Mouse (Mus musculus): ENCODE results near the gene Igsf6. TPM values are rescaled to one million over a fixed set of nuclear protein-coding genes. Genes with fewer than 3 reads are reported as not detected.

Igsf6 gene
- 0.06 and 0.13 TPM in 2 replicates for polyA plus RNA-seq (2012; rRNA removed)

DNA sequence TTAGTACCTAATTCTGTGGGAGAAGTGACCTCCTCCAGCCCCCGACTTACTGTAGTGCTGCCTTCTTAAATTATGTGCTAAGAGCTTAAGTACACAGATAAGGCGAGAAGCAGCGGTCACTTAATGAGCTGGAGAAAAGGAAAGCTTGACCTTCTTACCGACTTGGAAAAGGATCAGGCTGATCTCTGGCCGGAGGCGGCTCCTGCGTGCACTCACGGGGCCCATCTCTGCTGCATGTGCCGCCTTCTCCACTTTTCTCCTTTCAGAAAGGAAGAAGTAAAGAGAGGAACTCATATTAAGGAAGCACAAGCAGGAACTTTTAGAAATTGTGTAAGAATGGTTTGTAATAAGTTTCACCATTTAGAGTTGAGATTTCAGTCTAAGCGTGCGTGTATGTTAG is at the start of gene Igsf6:
TSS of gene Igsf6 (minus strand) at position 292 of the 400 bp plus-strand sequence.
- Histone ChIP-seq H3K4me1 (ENCODE audit: control insufficient read depth, insufficient read depth, low read length) (no peaks in the 10 kb centered on the region), H3K27ac (ENCODE audit: control insufficient read depth, insufficient read depth, low read depth, low read length) (no peak within 1 kb of the TSS), H3K27me3 (ENCODE audit: control insufficient read depth, insufficient read depth, low read length) (no peaks in the 10 kb centered on the region), H3K4me3 (ENCODE audit: control insufficient read depth, low read depth, low read length) (no peak within 1 kb of the TSS), H3K36me3 (ENCODE audit: control insufficient read depth, insufficient read depth, low read length) (no peaks in the 10 kb centered on the region)
- TF ChIP-seq CTCF (IDR thresholded peaks at IDR 0.05; ENCODE audit: control insufficient read depth, insufficient read depth, insufficient replicate concordance, low read depth, low read length) (no peak), POLR2A (IDR thresholded peaks at IDR 0.05; ENCODE audit: control insufficient read depth, low read depth, low read length) (no peak)

DNA sequence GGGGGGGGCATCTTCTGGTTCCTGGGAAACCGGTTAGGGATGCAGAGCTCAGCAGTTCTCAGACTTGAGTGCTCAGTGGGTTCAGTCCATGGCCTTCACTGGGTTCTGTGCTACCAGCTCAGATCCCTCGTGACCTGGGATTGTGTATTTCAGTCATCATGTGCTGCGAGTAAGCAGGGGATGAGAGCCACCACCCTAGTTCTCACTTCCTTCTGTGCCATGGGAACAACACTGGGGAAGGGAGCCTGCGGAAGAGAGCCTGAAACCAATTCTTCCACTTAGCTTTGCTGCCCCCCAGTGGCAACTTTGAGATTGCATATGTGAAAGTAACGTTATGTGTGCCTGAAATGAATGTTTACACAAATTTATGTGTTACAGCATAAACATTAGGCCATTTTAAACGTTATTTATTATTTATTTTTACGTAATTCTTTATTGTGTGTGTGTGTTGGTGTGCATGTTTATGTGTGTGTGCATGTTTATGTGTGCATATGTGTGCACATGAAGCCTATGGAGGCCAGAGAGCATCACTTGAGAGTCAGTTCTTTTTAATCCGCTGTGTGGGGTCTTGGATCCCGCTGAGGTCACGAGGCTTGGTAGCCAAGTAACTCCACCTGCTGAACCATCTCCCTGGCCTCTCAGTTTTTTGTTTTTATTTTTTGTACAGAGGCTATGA is 45.9 kb upstream of the Igsf6 start:
- no peak overlapping the region for H3K27ac ChIP-seq (ENCODE audit: control insufficient read depth, insufficient read depth, low read depth, low read length)
- TF ChIP-seq CTCF (IDR thresholded peaks at IDR 0.05; ENCODE audit: control insufficient read depth, insufficient read depth, insufficient replicate concordance, low read depth, low read length), result peak; percentile 54; the same call in 1 of the 2 replicates
- TF ChIP-seq POLR2A (IDR thresholded peaks at IDR 0.05; ENCODE audit: control insufficient read depth, low read depth, low read length), result no peak
- no peaks in the 10 kb centered on the region for H3K27me3 ChIP-seq (ENCODE audit: control insufficient read depth, insufficient read depth, low read length)
- H3K4me1 ChIP-seq (ENCODE audit: control insufficient read depth, insufficient read depth, low read length), result no peaks in the 10 kb centered on the region
- no peak overlapping the region for H3K4me3 ChIP-seq (ENCODE audit: control insufficient read depth, low read depth, low read length)
- no peaks in the 10 kb centered on the region for H3K36me3 ChIP-seq (ENCODE audit: control insufficient read depth, insufficient read depth, low read length)

DNA sequence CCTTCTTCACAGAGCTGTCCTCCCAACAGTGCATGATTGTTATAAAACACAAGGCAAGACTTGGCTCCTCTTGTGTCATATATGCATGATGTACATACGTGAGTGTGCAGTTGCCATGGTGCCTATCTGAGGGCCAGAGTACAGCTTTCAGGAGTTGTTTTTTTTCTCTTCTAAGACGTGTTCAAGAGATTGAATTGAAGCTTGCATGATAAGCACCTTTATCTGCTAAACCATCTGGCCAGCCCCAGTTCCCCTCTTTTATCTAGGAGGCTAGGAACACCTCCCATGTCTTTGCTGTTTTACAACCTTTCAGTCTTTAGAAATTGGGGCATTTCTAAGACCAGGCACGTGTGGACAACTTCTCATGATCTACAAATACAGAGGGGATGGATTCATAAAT is 37.4 kb upstream of the Igsf6 start:
- H3K4me1 ChIP-seq (ENCODE audit: control insufficient read depth, insufficient read depth, low read length), result no peaks in the 10 kb centered on the region
- H3K27ac ChIP-seq (ENCODE audit: control insufficient read depth, insufficient read depth, low read depth, low read length), result no peak overlapping the region
- no peaks in the 10 kb centered on the region for H3K27me3 ChIP-seq (ENCODE audit: control insufficient read depth, insufficient read depth, low read length)
- no peak overlapping the region for H3K4me3 ChIP-seq (ENCODE audit: control insufficient read depth, low read depth, low read length)
- no peaks in the 10 kb centered on the region for H3K36me3 ChIP-seq (ENCODE audit: control insufficient read depth, insufficient read depth, low read length)
- no peak for TF ChIP-seq POLR2A (IDR thresholded peaks at IDR 0.05; ENCODE audit: control insufficient read depth, low read depth, low read length)
- no peak for TF ChIP-seq CTCF (IDR thresholded peaks at IDR 0.05; ENCODE audit: control insufficient read depth, insufficient read depth, insufficient replicate concordance, low read depth, low read length)

DNA sequence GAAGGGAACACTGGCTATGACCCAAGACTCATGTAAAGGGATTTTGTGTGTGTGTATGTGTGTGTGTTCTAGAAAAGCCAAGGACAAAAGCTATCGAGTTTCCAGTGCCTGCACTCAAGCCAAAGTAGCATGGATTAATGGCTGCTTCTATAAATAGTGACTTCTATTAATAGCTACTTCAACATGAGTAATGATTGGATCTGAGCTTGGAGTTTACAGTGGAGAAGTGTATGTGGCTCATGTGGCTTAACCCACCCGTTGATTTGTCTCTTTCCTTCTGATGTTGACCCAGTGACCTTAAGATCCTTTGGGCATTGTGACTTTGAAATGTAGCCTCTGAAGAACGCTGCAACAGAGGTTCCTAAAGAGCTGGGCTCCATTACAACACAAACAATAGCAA is 36.9 kb upstream of the Igsf6 start:
- H3K36me3 ChIP-seq (ENCODE audit: control insufficient read depth, insufficient read depth, low read length), result no peaks in the 10 kb centered on the region
- H3K27ac ChIP-seq (ENCODE audit: control insufficient read depth, insufficient read depth, low read depth, low read length), result no peak overlapping the region
- TF ChIP-seq POLR2A (IDR thresholded peaks at IDR 0.05; ENCODE audit: control insufficient read depth, low read depth, low read length) (no peak), CTCF (IDR thresholded peaks at IDR 0.05; ENCODE audit: control insufficient read depth, insufficient read depth, insufficient replicate concordance, low read depth, low read length) (no peak)
- H3K4me3 ChIP-seq (ENCODE audit: control insufficient read depth, low read depth, low read length), result no peak overlapping the region
- no peaks in the 10 kb centered on the region for H3K4me1 ChIP-seq (ENCODE audit: control insufficient read depth, insufficient read depth, low read length)
- no peaks in the 10 kb centered on the region for H3K27me3 ChIP-seq (ENCODE audit: control insufficient read depth, insufficient read depth, low read length)

DNA sequence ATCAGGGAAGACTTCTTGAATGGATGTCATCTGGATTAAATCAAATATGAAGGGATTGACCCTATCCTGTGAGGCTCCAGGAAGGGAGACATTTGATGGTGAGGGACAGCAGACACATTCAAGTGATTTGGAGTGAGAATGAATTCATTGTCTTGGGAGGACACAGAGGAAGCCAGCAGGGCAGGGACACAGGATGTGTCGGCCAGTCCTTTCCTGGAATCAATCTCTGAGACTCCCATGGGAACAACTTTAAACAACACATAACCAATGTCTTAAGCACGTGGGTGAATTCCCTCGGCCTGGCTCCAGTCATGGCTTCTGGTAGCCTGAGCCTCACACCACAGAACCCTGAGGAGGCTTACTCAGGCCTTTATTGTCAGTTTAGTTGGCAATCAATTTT is 33.5 kb upstream of the Igsf6 start:
- Histone ChIP-seq H3K4me3 (ENCODE audit: control insufficient read depth, low read depth, low read length) (no peak overlapping the region), H3K4me1 (ENCODE audit: control insufficient read depth, insufficient read depth, low read length) (no peaks in the 10 kb centered on the region), H3K27ac (ENCODE audit: control insufficient read depth, insufficient read depth, low read depth, low read length) (no peak overlapping the region), H3K27me3 (ENCODE audit: control insufficient read depth, insufficient read depth, low read length) (no peaks in the 10 kb centered on the region), H3K36me3 (ENCODE audit: control insufficient read depth, insufficient read depth, low read length) (no peaks in the 10 kb centered on the region)
- TF ChIP-seq CTCF (IDR thresholded peaks at IDR 0.05; ENCODE audit: control insufficient read depth, insufficient read depth, insufficient replicate concordance, low read depth, low read length) (no peak), POLR2A (IDR thresholded peaks at IDR 0.05; ENCODE audit: control insufficient read depth, low read depth, low read length) (no peak)

DNA sequence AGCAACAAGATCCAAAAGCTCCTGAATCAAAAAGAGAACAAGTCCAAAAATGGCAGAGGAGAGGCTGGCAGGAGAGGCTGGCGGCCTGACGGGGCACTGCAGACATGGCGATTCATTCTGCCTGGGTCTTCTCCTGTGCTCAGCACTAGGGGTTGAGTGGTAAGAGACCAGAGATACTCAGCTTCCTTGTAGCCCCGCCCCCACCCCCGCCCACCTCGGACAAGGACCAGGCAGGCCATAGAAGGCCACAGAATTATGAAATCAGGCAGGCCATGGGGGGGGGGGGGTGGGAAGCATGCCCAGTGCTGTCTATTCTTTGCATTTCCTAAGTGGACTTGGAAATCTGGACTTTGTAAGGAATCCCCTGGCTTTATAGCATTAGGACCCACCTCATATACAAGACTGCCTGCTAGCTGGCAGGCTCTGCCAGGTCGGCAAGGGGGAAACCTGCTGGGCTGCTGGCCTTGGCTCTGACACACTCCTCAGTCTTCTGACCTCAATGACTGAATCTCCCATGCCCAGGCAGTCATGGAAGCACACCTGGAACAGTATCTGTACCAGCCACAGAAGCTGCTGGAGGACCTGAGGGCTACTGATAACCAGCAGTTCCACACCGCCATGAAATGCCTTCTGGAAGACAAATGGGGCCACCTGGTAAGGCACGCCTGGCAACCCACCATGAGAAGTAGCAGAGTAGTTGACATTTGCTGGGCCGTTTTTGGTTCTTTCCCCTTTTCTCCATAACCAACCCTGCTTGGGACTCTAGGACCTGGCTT is 24.4 kb upstream of the Igsf6 start:
- TF ChIP-seq CTCF (IDR thresholded peaks at IDR 0.05; ENCODE audit: control insufficient read depth, insufficient read depth, insufficient replicate concordance, low read depth, low read length) (no peak), POLR2A (IDR thresholded peaks at IDR 0.05; ENCODE audit: control insufficient read depth, low read depth, low read length) (no peak)
- H3K4me1 ChIP-seq (ENCODE audit: control insufficient read depth, insufficient read depth, low read length), result no peaks in the 10 kb centered on the region
- no peaks in the 10 kb centered on the region for H3K36me3 ChIP-seq (ENCODE audit: control insufficient read depth, insufficient read depth, low read length)
- no peak overlapping the region for H3K27ac ChIP-seq (ENCODE audit: control insufficient read depth, insufficient read depth, low read depth, low read length)
- H3K27me3 ChIP-seq (ENCODE audit: control insufficient read depth, insufficient read depth, low read length), result no peaks in the 10 kb centered on the region
- no peak overlapping the region for H3K4me3 ChIP-seq (ENCODE audit: control insufficient read depth, low read depth, low read length)

DNA sequence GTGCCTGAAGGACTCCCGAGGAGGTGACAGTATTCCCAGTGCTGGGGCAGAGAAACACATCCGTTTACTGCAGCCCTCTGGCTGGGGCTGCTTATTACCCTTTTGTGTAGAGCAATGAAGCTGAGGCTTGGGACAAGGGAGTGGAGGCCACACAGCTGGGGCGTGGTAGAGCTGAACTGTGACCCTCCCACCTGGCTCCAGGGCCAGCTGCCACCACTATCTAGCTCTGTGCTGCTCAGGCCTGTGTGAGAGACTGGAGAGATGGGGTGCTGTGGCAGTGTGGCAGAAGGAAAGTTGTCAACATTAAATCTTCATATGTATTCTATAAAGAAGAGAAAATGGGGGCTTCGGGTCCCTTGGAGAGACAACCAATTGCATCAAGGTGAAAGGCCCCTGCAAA is 18.7 kb upstream of the Igsf6 start:
- no peaks in the 10 kb centered on the region for H3K36me3 ChIP-seq (ENCODE audit: control insufficient read depth, insufficient read depth, low read length)
- H3K4me1 ChIP-seq (ENCODE audit: control insufficient read depth, insufficient read depth, low read length), result peaks cover 13% of the 10 kb centered on the region
- no peak overlapping the region for H3K4me3 ChIP-seq (ENCODE audit: control insufficient read depth, low read depth, low read length)
- no peaks in the 10 kb centered on the region for H3K27me3 ChIP-seq (ENCODE audit: control insufficient read depth, insufficient read depth, low read length)
- TF ChIP-seq POLR2A (IDR thresholded peaks at IDR 0.05; ENCODE audit: control insufficient read depth, low read depth, low read length) (no peak), CTCF (IDR thresholded peaks at IDR 0.05; ENCODE audit: control insufficient read depth, insufficient read depth, insufficient replicate concordance, low read depth, low read length) (no peak)
- no peak overlapping the region for H3K27ac ChIP-seq (ENCODE audit: control insufficient read depth, insufficient read depth, low read depth, low read length)

All from testis, adult 2 months (tissue).